Mouse (Mus musculus) heart, embryonic 14.5 days (tissue): Measurements from ENCODE around the gene Dync1li1. TPM values are rescaled to one million over a fixed set of nuclear protein-coding genes. Genes with fewer than 3 reads are reported as not detected.

Source experiments
- ATAC-seq: fragments of 200-750 bp; cut with Nextera tagmentation; 2 replicates; pipeline ENCODE4 v1.8.0; 2017; ENCODE audit warnings: low read depth, moderate TSS enrichment; ENCODE audit not compliant: insufficient number of reproducible peaks, insufficient read depth, low FRiP score
- H3K27ac ChIP-seq, 2 experiments: fragments of 200-500 bp in 1 of 2; fragments of 300-500 bp in 1 of 2; sonication (generic) in 1 of 2; replicated peaks in 1 of 2; 2 replicates each; pipeline ENCODE4 v1.5.1; 2012 to 2014; ENCODE audit warnings: low read depth in 2 of 2, low read length in 2 of 2, control low read depth in 1 of 2, mild to moderate bottlenecking in 1 of 2, mixed read lengths in 1 of 2; ENCODE audit not compliant: control insufficient read depth in 1 of 2, insufficient read depth in 1 of 2
- H3K27me3 ChIP-seq: fragments of 300-500 bp; sonication (generic); 2 replicates; pipeline ENCODE4 v1.6.1; 2014; ENCODE audit warnings: mild to moderate bottlenecking, low read length, control low read depth; ENCODE audit not compliant: control insufficient read depth, insufficient read depth
- H3K36me3 ChIP-seq: fragments of 300-500 bp; sonication (generic); 2 replicates; pipeline ENCODE4 v1.6.1; 2014; ENCODE audit warnings: mild to moderate bottlenecking, control low read depth, low read length, mixed read lengths; ENCODE audit not compliant: control insufficient read depth, insufficient read depth
- H3K4me1 ChIP-seq, 2 experiments: fragments of 200-500 bp in 1 of 2; fragments of 300-500 bp in 1 of 2; sonication (generic) in 1 of 2; 2 replicates each; pipeline ENCODE4 v1.6.1; 2012 to 2014; ENCODE audit warnings: low read length in 2 of 2, control low read depth in 1 of 2, mixed read lengths in 1 of 2; ENCODE audit not compliant: control insufficient read depth in 2 of 2, insufficient read depth in 2 of 2
- H3K4me2 ChIP-seq: fragments of 300-500 bp; sonication (generic); 2 replicates; pipeline ENCODE4 v1.6.1; 2014; ENCODE audit warnings: mild to moderate bottlenecking, low read length
- H3K4me3 ChIP-seq, 2 experiments: fragments of 200-500 bp in 1 of 2; fragments of 300-500 bp in 1 of 2; sonication (generic) in 1 of 2; 2 replicates each; pipeline ENCODE4 v1.5.1; 2012 to 2014; ENCODE audit warnings: low read length in 2 of 2, mild to moderate bottlenecking in 2 of 2, control low read depth in 1 of 2, low read depth in 1 of 2, moderate library complexity in 1 of 2; ENCODE audit not compliant: control insufficient read depth in 1 of 2, insufficient read depth in 1 of 2
- H3K9ac ChIP-seq: fragments of 300-500 bp; sonication (generic); 2 replicates; pipeline ENCODE4 v1.6.1; 2014; ENCODE audit warnings: mild to moderate bottlenecking, low read length
- H3K9me3 ChIP-seq: fragments of 300-500 bp; sonication (generic); 2 replicates; pipeline ENCODE4 v1.6.1; 2016; ENCODE audit warnings: low read length, control low read depth; ENCODE audit not compliant: control insufficient read depth
- whole genome bisulfite sequencing: fragments of 180-500 bp; shearing (Covaris S2); extraction: QIAGEN DNeasy Blood & Tissue Kit; methylation state at CpG from one replicate; pipeline ENCODE4 v1.1.7; 2014; 5-methylcytosine and 5-hydroxymethylcytosine counted together
- polyA plus RNA-seq: library from polyadenylated mRNA; unstranded; fragments of >200 nt; fragmentation: Nextera tagmentation; extraction: Ambion mirVana; gene quantifications from 2 replicates; pipeline ENCODE4 v1.2.1, GENCODE M21; 2014

Dync1li1 gene
- polyA plus RNA-seq, 1 experiment from 2014 or later = 80.1 TPM

- Histone ChIP-seq H3K4me2 (no peak overlapping the region), H3K9me3 (no peaks in the 10 kb centered on the region)
- ATAC-seq = no peak
Observed at GRCm38 (mm10) chr9:114759886-114760285, 71.3 kb downstream of the Dync1li1 start.

DNA sequence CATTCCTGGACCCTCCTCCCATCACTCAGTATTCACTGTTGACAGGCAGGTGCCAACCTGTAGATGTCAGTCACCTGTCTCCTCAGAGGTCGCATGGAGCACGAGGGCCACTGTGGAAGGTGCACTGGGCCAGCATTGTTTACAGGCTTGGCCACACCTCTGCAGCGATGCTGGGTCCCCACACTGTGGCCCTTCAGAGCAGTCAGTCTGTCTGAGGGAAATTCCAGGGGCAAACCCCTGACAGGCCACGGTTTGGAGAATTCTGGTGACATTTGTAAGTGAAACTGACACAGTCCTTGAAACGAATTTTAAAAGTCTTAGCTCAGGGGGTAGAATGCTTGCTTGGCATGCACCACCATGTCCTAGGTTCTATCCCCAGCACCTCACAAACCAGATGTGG is 71.8 kb downstream of the Dync1li1 start:
- Histone ChIP-seq H3K4me1 (no peaks in the 10 kb centered on the region), H3K36me3 (peaks cover 68% of the 10 kb centered on the region), H3K9ac (no peak overlapping the region), H3K4me3 (no peak overlapping the region), H3K9me3 (no peaks in the 10 kb centered on the region), H3K27me3 (no peaks in the 10 kb centered on the region), H3K27ac (no peak overlapping the region), H3K4me2 (no peak overlapping the region)
- 84% methylated on average over 5 of the region's 5 CpGs for WGBS
- no peak for ATAC-seq

More at GRCm38 (mm10) chr9:114759886-114760285, 71.3 kb downstream of the Dync1li1 start:
- H3K4me1 ChIP-seq = no peaks in the 10 kb centered on the region
- peaks cover 73% of the 10 kb centered on the region for H3K36me3 ChIP-seq
- H3K27ac ChIP-seq = no peak overlapping the region
- H3K4me3 ChIP-seq = no peak overlapping the region
- 90% methylated on average over 4 of the region's 4 CpGs for WGBS
- no peaks in the 10 kb centered on the region for H3K27me3 ChIP-seq
- H3K9ac ChIP-seq = no peak overlapping the region

GRCm38 (mm10) chr9:114761848-114762247 is 73.3 kb downstream of the Dync1li1 start:
- Histone ChIP-seq H3K9me3 (no peaks in the 10 kb centered on the region), H3K27me3 (no peaks in the 10 kb centered on the region), H3K36me3 (peaks cover 59% of the 10 kb centered on the region), H3K4me1 (no peaks in the 10 kb centered on the region; a peak in 1 of 4 replicates), H3K27ac (no peak overlapping the region), H3K4me3 (no peak overlapping the region), H3K4me2 (no peak overlapping the region), H3K9ac (no peak overlapping the region)
- WGBS = 68% methylated on average over 11 of the region's 11 CpGs
- ATAC-seq = no peak

GRCm38 (mm10) chr9:114763341-114763740 is 74.8 kb downstream of the Dync1li1 start:
- Histone ChIP-seq H3K4me1 (peaks cover 4 to 8% of the 10 kb centered on the region in 2 experiments; a peak in 3 of 4 replicates), H3K9ac (no peak overlapping the region), H3K27me3 (no peaks in the 10 kb centered on the region), H3K4me3 (no peak overlapping the region), H3K27ac (no peak overlapping the region), H3K4me2 (no peak overlapping the region), H3K9me3 (no peaks in the 10 kb centered on the region), H3K36me3 (peaks cover 49% of the 10 kb centered on the region)
- no peak for ATAC-seq
- WGBS = 59% methylated on average over 13 of the region's 13 CpGs

DNA sequence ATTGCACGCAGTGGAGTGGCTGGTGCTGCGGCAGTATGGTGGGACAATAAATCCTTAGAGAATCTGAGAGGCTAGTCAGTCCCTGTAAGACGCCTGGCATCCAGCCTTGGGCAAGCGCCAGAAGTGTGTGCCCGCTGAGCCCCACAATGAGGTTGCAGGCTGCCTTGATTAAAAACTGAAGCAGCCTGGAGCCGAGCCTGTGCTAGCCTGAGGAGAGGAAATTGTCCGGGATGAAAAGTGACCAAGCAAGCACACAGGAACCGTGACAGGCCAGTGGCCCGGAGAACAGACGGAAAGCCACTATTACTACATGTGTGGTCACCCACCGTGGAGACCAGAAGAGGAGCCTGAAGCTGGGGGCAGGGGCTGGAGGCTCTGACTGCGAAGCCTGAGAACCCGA is 78.4 kb downstream of the Dync1li1 start:
- Histone ChIP-seq H3K27me3 (no peaks in the 10 kb centered on the region), H3K9ac (no peak overlapping the region), H3K9me3 (no peaks in the 10 kb centered on the region), H3K27ac (no peak overlapping the region), H3K4me3 (no peak overlapping the region), H3K4me2 (no peak overlapping the region), H3K4me1 (peaks cover 4 to 8% of the 10 kb centered on the region in 2 experiments; a peak in 3 of 4 replicates), H3K36me3 (peaks cover 23% of the 10 kb centered on the region)
- ATAC-seq = no peak
- 82% methylated on average over 13 of the region's 13 CpGs for WGBS

GRCm38 (mm10) chr9:114767507-114767906 is 78.9 kb downstream of the Dync1li1 start:
- no peaks in the 10 kb centered on the region for H3K9me3 ChIP-seq
- no peaks in the 10 kb centered on the region for H3K27me3 ChIP-seq
- no peak overlapping the region for H3K9ac ChIP-seq
- H3K4me3 ChIP-seq = no peak overlapping the region
- peaks cover 4 to 8% of the 10 kb centered on the region in 2 experiments; a peak in 3 of 4 replicates for H3K4me1 ChIP-seq
- no peak for ATAC-seq
- no peak overlapping the region for H3K4me2 ChIP-seq
- H3K27ac ChIP-seq = no peak overlapping the region; a peak in 1 of 4 replicates
- 58% methylated on average over 2 of the region's 2 CpGs for WGBS
- H3K36me3 ChIP-seq = peaks cover 23% of the 10 kb centered on the region

GRCm38 (mm10) chr9:114768066-114768465 is 79.5 kb downstream of the Dync1li1 start:
- Histone ChIP-seq H3K9me3 (no peaks in the 10 kb centered on the region), H3K4me2 (no peak overlapping the region), H3K27ac (no peak overlapping the region; a peak in 1 of 4 replicates), H3K4me1 (peaks cover 4 to 8% of the 10 kb centered on the region in 2 experiments; a peak in 3 of 4 replicates), H3K4me3 (no peak overlapping the region), H3K9ac (no peak overlapping the region), H3K27me3 (no peaks in the 10 kb centered on the region), H3K36me3 (peaks cover 20% of the 10 kb centered on the region)
- 47% methylated on average over 10 of the region's 10 CpGs for WGBS
- no peak for ATAC-seq

GRCm38 (mm10) chr9:114770224-114770623 is 81.6 kb downstream of the Dync1li1 start:
- 78% methylated on average over 4 of the region's 4 CpGs for WGBS
- Histone ChIP-seq H3K27ac (no peak overlapping the region), H3K4me3 (no peak overlapping the region), H3K27me3 (no peaks in the 10 kb centered on the region), H3K4me2 (no peak overlapping the region), H3K4me1 (peaks cover 6 to 12% of the 10 kb centered on the region in 2 experiments; a peak in 3 of 4 replicates), H3K36me3 (peaks cover 17% of the 10 kb centered on the region), H3K9me3 (no peaks in the 10 kb centered on the region), H3K9ac (no peak overlapping the region)
- ATAC-seq = no peak
